Mouse (Mus musculus): ENCODE measurements around the gene Upp2. TPM values are rescaled to one million over a fixed set of nuclear protein-coding genes. Genes with fewer than 3 reads are reported as not detected.

The Upp2 gene
- polyA plus RNA-seq, 1 experiment from 2014 or later: 7.5 TPM

Other genes starting within 250 kb of the Upp2 start
- 2.0 and 3.6 TPM in 2 replicates for gene Acvr1c, start 209.4 kb upstream of the Upp2 start, polyA plus RNA-seq (2014; fragmentation: Nextera tagmentation; extraction: Ambion mirVana)
- gene Gm17409, start 97.2 kb upstream of the Upp2 start, polyA plus RNA-seq (2014; fragmentation: Nextera tagmentation; extraction: Ambion mirVana): not detected in 2 replicates
- gene Acvr1, start 141 bp upstream of the Upp2 start, polyA plus RNA-seq (2014; fragmentation: Nextera tagmentation; extraction: Ambion mirVana): 12.5 and 12.6 TPM in 2 replicates